Mouse (Mus musculus) bone marrow macrophage, adult 2 months (primary cell): ENCODE measurements around the gene Efcab11.

Experiments used
- CTCF ChIP-seq: IDR thresholded peaks from 2 replicates; pipeline ENCODE4 v1.5.1; 2012; ENCODE audit warnings: low read depth, mild to moderate bottlenecking, low read length, moderate library complexity
- POLR2A ChIP-seq: IDR thresholded peaks from 2 replicates; pipeline ENCODE4 v1.6.1; 2012; ENCODE audit warnings: mild to moderate bottlenecking, low read depth, low read length, borderline replicate concordance

- TF ChIP-seq CTCF (no peak), POLR2A (no peak)
Observed at GRCm38 (mm10) chr12:99670762-99671152, 213.5 kb downstream of the Efcab11 start.
